Mouse (Mus musculus) olfactory bulb, adult 2 months (tissue): Measurements from ENCODE around the gene Cd68.

Experiments used
- CTCF ChIP-seq: fragments of 200-500 bp; IDR thresholded peaks from 2 replicates; pipeline ENCODE4 v1.5.1; 2012; ENCODE audit warnings: low read depth, mild to moderate bottlenecking, low read length, moderate library complexity; ENCODE audit not compliant: insufficient read depth
- POLR2A ChIP-seq: fragments of 200-500 bp; IDR thresholded peaks from 2 replicates; pipeline ENCODE4 v1.6.1; 2012; ENCODE audit warnings: mild to moderate bottlenecking, low read depth, low read length, moderate library complexity; ENCODE audit not compliant: insufficient read depth

DNA sequence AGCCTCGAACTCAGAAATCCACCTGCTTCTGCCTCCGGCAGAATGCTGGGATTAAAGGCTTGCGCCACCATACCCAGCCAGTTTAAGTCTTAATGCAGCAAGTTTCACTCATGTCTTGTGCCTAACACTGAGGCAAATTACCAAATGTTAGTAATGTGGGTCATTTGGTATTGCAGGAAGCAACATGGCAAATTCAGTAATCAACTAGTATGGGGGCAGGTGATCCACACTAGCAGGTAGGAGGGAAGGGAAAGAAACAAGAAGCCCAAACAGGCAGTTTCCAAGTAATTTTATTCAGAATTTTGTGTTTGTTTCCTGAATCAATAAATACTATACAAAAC is 682 bp upstream of the Cd68 start:
- TF ChIP-seq CTCF (no peak), POLR2A (no peak)
